Mouse (Mus musculus) midbrain, embryonic 10.5 days (tissue): ENCODE data around the gene Grin2c. TPM values are rescaled to one million over a fixed set of nuclear protein-coding genes. Genes with fewer than 3 reads are reported as not detected.

Experiments
- microRNA-seq: library from miRNA; unstranded; fragments of <30 nt; microRNA quantifications from one replicate; pipeline ENCODE4, GENCODE M21; 2017
- polyA plus RNA-seq: library from polyadenylated mRNA; unstranded; fragments of >200 nt; fragmentation: Nextera tagmentation; extraction: Ambion mirVana; gene quantifications from 2 replicates; pipeline ENCODE4 v1.2.1, GENCODE M21; 2016

Gene Grin2c
- polyA plus RNA-seq, 1 experiment from 2014 or later = 0.02 TPM

Small RNA genes within 50 kb of the gene (microRNA-seq; reads per million reads assigned to microRNA genes)
- not detected for gene Gm25837

Other genes starting within 250 kb of the Grin2c start
- gene Cd300ld4, start 240.2 kb downstream of the Grin2c start, polyA plus RNA-seq = not detected in 2 replicates
- gene Cd300ld5, start 229.5 kb downstream of the Grin2c start, polyA plus RNA-seq = not detected in 2 replicates
- not detected in 2 replicates for gene Cd300ld3, start 218.8 kb downstream of the Grin2c start, polyA plus RNA-seq
- gene Cd300e, start 205.1 kb downstream of the Grin2c start, polyA plus RNA-seq = not detected in 2 replicates
- gene Rab37, start 175.8 kb downstream of the Grin2c start, polyA plus RNA-seq = 0.49 and 1.1 TPM in 2 replicates
- gene Cd300lf, start 133.3 kb downstream of the Grin2c start, polyA plus RNA-seq = 0.21 TPM in 1 of 2 replicates, not detected in the other
- gene Slc9a3r1, start 103.9 kb downstream of the Grin2c start, polyA plus RNA-seq = 36.8 and 37.8 TPM in 2 replicates
- 7.1 and 11.3 TPM in 2 replicates for gene Tmem104, start 79.8 kb downstream of the Grin2c start, polyA plus RNA-seq
- 17.8 and 19.5 TPM in 2 replicates for gene Nat9, start 79.4 kb downstream of the Grin2c start, polyA plus RNA-seq
- 16.7 and 19.8 TPM in 2 replicates for gene Fdxr, start 9.8 kb upstream of the Grin2c start, polyA plus RNA-seq
- 0.22 and 0.37 TPM in 2 replicates for gene Fads6, start 30.4 kb upstream of the Grin2c start, polyA plus RNA-seq
- gene Otop2, start 39.9 kb upstream of the Grin2c start, polyA plus RNA-seq = not detected in 2 replicates
- not detected in 2 replicates for gene Ush1g, start 54.8 kb upstream of the Grin2c start, polyA plus RNA-seq
- 0.37 and 0.42 TPM in 2 replicates for gene Otop3, start 67.5 kb upstream of the Grin2c start, polyA plus RNA-seq
- gene Hid1, start 100.5 kb upstream of the Grin2c start, polyA plus RNA-seq = 12.1 and 18.1 TPM in 2 replicates
- 16.1 and 19.7 TPM in 2 replicates for gene Cdr2l, start 114.7 kb upstream of the Grin2c start, polyA plus RNA-seq
- 256 and 270 TPM in 2 replicates for gene Mrpl58, start 136.5 kb upstream of the Grin2c start, polyA plus RNA-seq
- gene Atp5h, start 152.7 kb upstream of the Grin2c start, polyA plus RNA-seq = 926 and 929 TPM in 2 replicates
- 9.9 and 18.8 TPM in 2 replicates for gene Kctd2, start 152.9 kb upstream of the Grin2c start, polyA plus RNA-seq
- gene Trim80, start 173.3 kb upstream of the Grin2c start, polyA plus RNA-seq = 0.14 and 0.15 TPM in 2 replicates
- gene Slc16a5, start 195.2 kb upstream of the Grin2c start, polyA plus RNA-seq = 0.11 and 0.17 TPM in 2 replicates
- 6.6 and 9.4 TPM in 2 replicates for gene Armc7, start 208.4 kb upstream of the Grin2c start, polyA plus RNA-seq
- gene Nt5c, start 224.6 kb upstream of the Grin2c start, polyA plus RNA-seq = 87.7 and 89.7 TPM in 2 replicates
- gene Jpt1, start 247.1 kb upstream of the Grin2c start, polyA plus RNA-seq = 780 and 877 TPM in 2 replicates